Mouse (Mus musculus): ENCODE measurements around the gene Gm6217. TPM values are rescaled to one million over a fixed set of nuclear protein-coding genes. Genes with fewer than 3 reads are reported as not detected.
"Not testable (repeated sequence)": the region's sequence is repeated elsewhere in the genome, so short reads cannot be mapped to it uniquely, and the experiment has no call there.

Gm6217 gene
- total and polyA plus RNA-seq, 3 experiments = not detected

DNA sequence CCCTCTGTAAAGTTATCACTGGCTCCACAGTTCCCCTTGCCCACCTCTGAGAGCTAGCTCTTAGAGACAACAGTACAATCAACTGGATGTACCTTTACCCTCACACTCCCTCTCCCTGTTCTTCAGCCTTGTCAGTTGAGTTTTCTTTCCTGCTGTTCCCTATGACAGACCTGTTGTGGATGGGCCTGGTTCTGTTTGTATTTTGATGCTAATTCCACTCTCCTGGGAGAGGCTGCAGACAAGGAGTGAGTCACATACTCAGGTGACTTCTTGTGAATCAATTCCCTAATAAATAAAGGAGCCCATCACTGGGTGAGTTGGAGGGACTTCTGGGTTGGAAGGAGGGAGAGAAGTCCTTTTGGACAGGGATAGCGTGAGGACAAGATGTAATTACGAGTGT lies 17.4 kb upstream of the Gm6217 start:
- Histone ChIP-seq H3K9ac (ENCODE audit: insufficient read depth, low read depth) (no peak overlapping the region), H3K4me1 (ENCODE audit: control insufficient read depth in 1 of 2, insufficient read depth in 2 of 2) (no peaks in the 10 kb centered on the region), H3K79me2 (replicated peaks; ENCODE audit: control insufficient read depth, extremely low read depth, insufficient read depth, poor library complexity, severe bottlenecking) (no peaks in the 10 kb centered on the region), H3K27me3 (replicated peaks) (no peaks in the 10 kb centered on the region), H3K36me3 (replicated peaks in 1 of 2; ENCODE audit: control insufficient read depth in 1 of 2, insufficient read depth in 1 of 2, low read length in 1 of 2) (no peaks in the 10 kb centered on the region), H3K4me2 (ENCODE audit: insufficient read depth, low read depth, poor library complexity, severe bottlenecking) (no peak overlapping the region), H3K4me3 (replicated peaks in 1 of 3; ENCODE audit: low read depth in 2 of 3, low read length in 2 of 3, poor library complexity in 1 of 3) (no peak overlapping the region), H3K27ac (ENCODE audit: insufficient read depth, low read depth) (no peak overlapping the region), H3K9me3 (replicated peaks; ENCODE audit: low read length) (no peaks in the 10 kb centered on the region)
- no peak for DNase-seq (ENCODE audit: extremely low read depth)
- dilution Hi-C loops (cut with MboI; ENCODE audit: extremely low pct_ligation_motif_present, extremely low pct_unique_long_range_greater_than_20kb, low sequenced_read_pairs) = no loop called here
- TF ChIP-seq RCOR1 (conservative IDR thresholded peaks at IDR 0.05; ENCODE audit: low read depth, low read length) (no peak), SIN3A (IDR thresholded peaks at IDR 0.05; ENCODE audit: low read length) (no peak), MAX (IDR thresholded peaks at IDR 0.05; ENCODE audit: low read length) (no peak), NRF1 (IDR thresholded peaks at IDR 0.05; ENCODE audit: low read depth, low read length) (no peak), ELF1 (IDR thresholded peaks at IDR 0.05; ENCODE audit: low read depth, low read length) (no peak), NELFE (IDR thresholded peaks at IDR 0.05; ENCODE audit: low read depth, low read length) (no peak), KAT2A (IDR thresholded peaks at IDR 0.05; ENCODE audit: insufficient replicate concordance, low read length) (no peak), ZKSCAN1 (IDR thresholded peaks at IDR 0.05; ENCODE audit: borderline replicate concordance, low read depth, low read length) (no peak), TBP (conservative IDR thresholded peaks at IDR 0.05; ENCODE audit: low read depth, low read length) (no peak), MYC (IDR thresholded peaks at IDR 0.05; ENCODE audit: low read depth, low read length) (no peak), USF1 (IDR thresholded peaks at IDR 0.05; ENCODE audit: low read depth, low read length) (no peak)
- in situ Hi-C loops (cut with MboI; ENCODE audit: low pct_ligation_motif_present, low pct_unique_long_range_greater_than_20kb, low sequenced_read_pairs) = no loop called here

DNA sequence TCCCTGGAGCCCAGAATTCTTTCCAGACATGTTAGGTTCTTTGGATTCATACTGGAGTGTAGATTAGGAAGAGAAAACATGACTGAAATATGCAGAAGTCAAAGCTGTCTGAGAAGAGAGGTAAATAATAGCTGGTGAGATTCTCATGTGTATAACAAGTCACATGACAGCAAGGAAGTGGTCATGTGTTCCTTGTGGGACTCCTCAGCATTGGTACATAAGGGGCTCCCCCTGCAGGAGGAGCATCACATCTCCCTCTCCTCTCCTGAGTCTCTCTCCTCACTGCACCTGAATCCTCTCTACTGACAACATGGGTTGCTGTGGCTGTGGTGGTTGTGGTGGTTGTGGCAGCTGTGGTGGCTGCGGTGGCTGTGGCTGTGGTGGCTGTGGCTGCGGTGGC lies 14.8 kb upstream of the Gm6217 start:
- H3K4me3 ChIP-seq (replicated peaks in 1 of 3; ENCODE audit: low read depth in 2 of 3, low read length in 2 of 3, poor library complexity in 1 of 3); H3K79me2 ChIP-seq (replicated peaks; ENCODE audit: control insufficient read depth, extremely low read depth, insufficient read depth, poor library complexity, severe bottlenecking); in situ Hi-C loops (cut with MboI; ENCODE audit: low pct_ligation_motif_present, low pct_unique_long_range_greater_than_20kb, low sequenced_read_pairs); H3K9ac ChIP-seq (ENCODE audit: insufficient read depth, low read depth); dilution Hi-C loops (cut with MboI; ENCODE audit: extremely low pct_ligation_motif_present, extremely low pct_unique_long_range_greater_than_20kb, low sequenced_read_pairs); DNase-seq (ENCODE audit: extremely low read depth); H3K9me3 ChIP-seq (replicated peaks; ENCODE audit: low read length); H3K36me3 ChIP-seq (replicated peaks in 1 of 2; ENCODE audit: control insufficient read depth in 1 of 2, insufficient read depth in 1 of 2, low read length in 1 of 2); H3K27ac ChIP-seq (ENCODE audit: insufficient read depth, low read depth); H3K4me2 ChIP-seq (ENCODE audit: insufficient read depth, low read depth, poor library complexity, severe bottlenecking); H3K4me1 ChIP-seq (ENCODE audit: control insufficient read depth in 1 of 2, insufficient read depth in 2 of 2); H3K27me3 ChIP-seq (replicated peaks): not testable (repeated sequence)
- TF ChIP-seq USF1 (IDR thresholded peaks at IDR 0.05; ENCODE audit: low read depth, low read length) (peak; percentile 18; the same call in 1 of the 2 replicates), CTCF (conservative IDR thresholded peaks at IDR 0.05 in 1 of 2, IDR thresholded peaks at IDR 0.05 in 1 of 2; ENCODE audit: low read depth in 2 of 2, low read length in 2 of 2) (peak in 1 of 2 experiments; percentile 2; a peak in 1 of 4 replicates), USF2 (conservative IDR thresholded peaks at IDR 0.05; ENCODE audit: low read depth, low read length) (0 out of 2 replicates have a peak, but pooled peaks have one; percentile 26)

DNA sequence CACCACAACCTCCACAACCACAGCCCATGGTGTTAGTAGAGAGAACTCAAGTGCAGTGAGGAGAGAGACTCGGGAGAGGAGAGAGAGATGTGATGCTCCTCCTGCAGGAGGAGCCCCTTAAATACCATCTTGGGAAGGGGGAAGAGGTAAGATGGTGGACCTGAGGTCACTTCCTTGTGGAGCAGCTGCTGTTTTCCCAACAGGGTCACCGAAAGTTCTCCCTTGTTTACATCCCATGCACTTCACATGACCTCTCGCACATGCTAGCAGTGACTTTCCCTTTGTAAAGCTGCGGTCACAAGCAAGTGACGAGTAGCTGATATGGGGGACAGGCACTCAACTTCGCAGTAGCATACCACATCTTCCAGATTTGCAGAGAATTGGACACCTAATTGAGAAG lies 12.1 kb upstream of the Gm6217 start, which contains the start of gene A030003K21Rik:
Gene A030003K21Rik, minus strand, starts transcription at position 94 of the 400 bp plus-strand sequence.
- not testable (repeated sequence) for H3K9ac ChIP-seq (ENCODE audit: insufficient read depth, low read depth); H3K4me2 ChIP-seq (ENCODE audit: insufficient read depth, low read depth, poor library complexity, severe bottlenecking)

DNA sequence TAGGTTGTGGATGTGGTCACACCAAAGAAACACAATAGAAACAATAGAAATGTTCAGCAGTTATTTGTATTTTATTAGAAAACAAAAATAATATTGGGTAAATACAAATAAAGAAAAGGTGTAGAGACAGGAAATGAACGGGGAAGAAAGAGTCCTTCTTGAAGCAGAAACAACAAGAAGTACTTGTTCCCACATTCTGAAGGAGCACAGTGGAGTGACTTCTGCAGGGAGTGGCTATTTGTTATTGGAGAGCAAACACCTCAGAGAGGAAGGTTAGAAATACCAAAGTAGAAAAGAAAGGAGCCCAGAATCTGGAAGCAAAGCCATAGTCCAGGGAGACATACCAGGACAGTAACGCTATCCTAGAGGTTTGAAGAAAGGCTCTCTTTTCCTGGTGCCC lies 11.3 kb upstream of the Gm6217 start:
- DNase-seq (ENCODE audit: extremely low read depth); H3K27ac ChIP-seq (ENCODE audit: insufficient read depth, low read depth); in situ Hi-C loops (cut with MboI; ENCODE audit: low pct_ligation_motif_present, low pct_unique_long_range_greater_than_20kb, low sequenced_read_pairs); H3K9ac ChIP-seq (ENCODE audit: insufficient read depth, low read depth); H3K79me2 ChIP-seq (replicated peaks; ENCODE audit: control insufficient read depth, extremely low read depth, insufficient read depth, poor library complexity, severe bottlenecking); H3K4me2 ChIP-seq (ENCODE audit: insufficient read depth, low read depth, poor library complexity, severe bottlenecking); H3K27me3 ChIP-seq (replicated peaks); H3K36me3 ChIP-seq (replicated peaks in 1 of 2; ENCODE audit: control insufficient read depth in 1 of 2, insufficient read depth in 1 of 2, low read length in 1 of 2); H3K9me3 ChIP-seq (replicated peaks; ENCODE audit: low read length); dilution Hi-C loops (cut with MboI; ENCODE audit: extremely low pct_ligation_motif_present, extremely low pct_unique_long_range_greater_than_20kb, low sequenced_read_pairs); H3K4me3 ChIP-seq (replicated peaks in 1 of 3; ENCODE audit: low read depth in 2 of 3, low read length in 2 of 3, poor library complexity in 1 of 3); H3K4me1 ChIP-seq (ENCODE audit: control insufficient read depth in 1 of 2, insufficient read depth in 2 of 2): not testable (repeated sequence)

More for the DNA sequence above, 12.1 kb upstream of the Gm6217 start, which contains the start of gene A030003K21Rik:
- H3K4me1 ChIP-seq (ENCODE audit: control insufficient read depth in 1 of 2, insufficient read depth in 2 of 2); H3K27me3 ChIP-seq (replicated peaks); H3K4me3 ChIP-seq (replicated peaks in 1 of 3; ENCODE audit: low read depth in 2 of 3, low read length in 2 of 3, poor library complexity in 1 of 3); H3K9me3 ChIP-seq (replicated peaks; ENCODE audit: low read length); H3K79me2 ChIP-seq (replicated peaks; ENCODE audit: control insufficient read depth, extremely low read depth, insufficient read depth, poor library complexity, severe bottlenecking); H3K27ac ChIP-seq (ENCODE audit: insufficient read depth, low read depth); H3K36me3 ChIP-seq (replicated peaks in 1 of 2; ENCODE audit: control insufficient read depth in 1 of 2, insufficient read depth in 1 of 2, low read length in 1 of 2); DNase-seq (ENCODE audit: extremely low read depth); in situ Hi-C loops (cut with MboI; ENCODE audit: low pct_ligation_motif_present, low pct_unique_long_range_greater_than_20kb, low sequenced_read_pairs); dilution Hi-C loops (cut with MboI; ENCODE audit: extremely low pct_ligation_motif_present, extremely low pct_unique_long_range_greater_than_20kb, low sequenced_read_pairs): not testable (repeated sequence)
